Mouse (Mus musculus): ENCODE measurements around the gene Nrxn3.

DNA sequence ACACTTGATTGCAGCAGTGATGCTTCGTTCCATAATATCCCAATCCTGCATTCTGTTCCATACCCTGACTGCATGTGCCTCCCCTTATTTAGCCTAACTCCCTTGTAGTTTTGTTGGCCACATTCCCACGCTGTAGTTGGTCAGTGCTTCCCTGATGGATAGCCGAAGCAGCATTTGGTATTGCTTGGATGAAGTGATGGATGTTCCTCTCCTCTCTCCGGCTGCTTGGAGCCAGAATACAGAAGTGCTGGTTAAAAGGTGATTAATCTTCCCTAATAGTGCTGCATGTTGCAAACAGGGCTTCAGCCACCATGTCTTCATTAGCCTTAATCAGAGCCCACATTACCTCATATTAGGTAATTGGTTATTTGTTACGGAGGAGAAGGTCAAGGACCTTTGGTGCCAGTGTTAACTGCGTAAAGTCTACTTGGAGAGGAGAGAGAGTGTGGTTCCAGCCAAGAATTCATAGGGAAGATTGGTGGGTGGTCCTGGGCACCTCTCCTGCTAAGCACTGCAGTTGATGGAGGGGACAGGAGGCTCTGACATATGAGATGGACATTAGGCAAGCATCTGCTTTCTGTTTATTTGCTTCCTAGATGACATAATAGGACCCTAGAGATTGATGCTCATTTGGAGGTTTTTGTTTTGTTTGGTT lies 846.2 kb downstream of the Nrxn3 start:
- TF ChIP-seq CTCF (IDR thresholded peaks at IDR 0.05; ENCODE audit: borderline replicate concordance, insufficient read depth, low read length) = no peak
- no peak for TF ChIP-seq POLR2A (IDR thresholded peaks at IDR 0.05; ENCODE audit: low read depth, low read length)
